In the genomic region with DNA sequence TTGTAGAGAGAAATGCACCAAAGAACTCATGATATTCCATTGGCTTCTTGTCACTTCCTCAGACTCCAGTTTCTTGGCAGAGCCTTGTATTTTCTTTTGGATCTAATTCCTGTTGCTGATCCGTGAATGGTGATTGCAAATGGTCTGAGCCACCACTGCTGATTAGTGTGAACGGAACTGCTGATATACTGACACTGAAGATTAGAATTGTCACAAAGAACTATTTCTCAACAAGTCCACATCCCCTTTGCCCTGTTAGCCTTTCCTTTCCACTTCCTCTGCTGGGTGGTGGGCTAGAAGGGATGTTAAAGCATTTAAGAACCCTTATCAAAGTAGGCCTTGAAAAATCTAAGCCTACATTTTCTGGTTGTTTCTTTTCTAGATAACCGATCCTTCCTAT, we compare ENCODE assay signal across 19 mouse cellular contexts.
"Had no signal": no experiment of that assay in that cellular context is flagged by ENCODE, and none has a peak within 500 bp of the region (broad histone marks: within the 10 kb centered on the region; RNA-seq: fewer than 3 reads in every experiment).

No protein-coding gene starts in this region.

- H3K4me1 ChIP-seq: midbrain, embryonic 10.5 days; midbrain, embryonic 12.5 days had no signal

- ATAC-seq: midbrain, embryonic 16.5 days had no signal

- DNase-seq: lung, adult 18-20 months; lung, embryonic 14.5 days; lung, postnatal 10 days; lung, postnatal 4 days; midbrain, embryonic 14.5 days; retina, postnatal 1 day; right cerebral cortex, adult 18-20 months; right cerebral cortex, postnatal 25 days; right cerebral cortex, postnatal 4 days; spleen, adult 18-20 months; thymus, adult 18-20 months; thymus, postnatal 14 days; thymus, postnatal 36 days had no signal

- H3K4me2 ChIP-seq: lung, embryonic 14.5 days; midbrain, embryonic 12.5 days; neural tube, embryonic 13.5 days; neural tube, embryonic 15.5 days had no signal

- H3K9me3 ChIP-seq: midbrain, embryonic 10.5 days; midbrain, embryonic 12.5 days; neural tube, embryonic 13.5 days; neural tube, embryonic 15.5 days had no signal

- H3K4me3 ChIP-seq: midbrain, embryonic 10.5 days; midbrain, embryonic 12.5 days; myocyte; neural tube, embryonic 13.5 days; neural tube, embryonic 15.5 days had no signal

- H3K36me3 ChIP-seq: midbrain, embryonic 10.5 days; midbrain, embryonic 12.5 days; neural tube, embryonic 13.5 days; neural tube, embryonic 15.5 days had no signal

- H3K27me3 ChIP-seq: midbrain, embryonic 12.5 days; neural tube, embryonic 13.5 days; neural tube, embryonic 15.5 days had no signal

- H3K9ac ChIP-seq: lung, embryonic 14.5 days; midbrain, embryonic 12.5 days; neural tube, embryonic 13.5 days; neural tube, embryonic 15.5 days had no signal

- H3K27ac ChIP-seq: midbrain, embryonic 10.5 days; midbrain, embryonic 12.5 days; neural tube, embryonic 13.5 days; neural tube, embryonic 15.5 days had no signal
